ENCODE assay signal across 21 mouse cellular contexts in genomic region chr4:154916662-154917061, GRCm38 (mm10). TPM values are rescaled to one million over a fixed set of nuclear protein-coding genes. Genes with fewer than 3 reads are reported as not detected.
DNase-seq lines count a peak whose midpoint lies in the region; ATAC-seq and TF ChIP-seq lines count a peak whose summit lies in the region.
"Had no signal": no experiment of that assay in that cellular context is flagged by ENCODE, and none has a peak within 500 bp of the region (broad histone marks: within the 10 kb centered on the region; RNA-seq: fewer than 3 reads in every experiment).

No protein-coding gene starts in this region.

- TF ChIP-seq EP300 in CH12.LX (IDR thresholded peaks at IDR 0.05; ENCODE audit: low read length), result no peak

- H3K4me2 ChIP-seq in CH12.LX (ENCODE audit: insufficient read depth, low read depth, poor library complexity, severe bottlenecking), result no peak overlapping the region
- no peak overlapping the region for H3K4me2 ChIP-seq in liver, embryonic 12.5 days
- no peak overlapping the region for H3K4me2 ChIP-seq in liver, embryonic 16.5 days (ENCODE audit: low read depth, low read length)
- H3K4me2 ChIP-seq: forebrain, embryonic 13.5 days; heart, embryonic 12.5 days; hindbrain, embryonic 15.5 days had no signal

- H3K27ac ChIP-seq in CH12.LX (ENCODE audit: insufficient read depth, low read depth), result peak overlapping the region; percentile 63
- peak overlapping the region; percentile 96 for H3K27ac ChIP-seq in liver, embryonic 12.5 days
- H3K27ac ChIP-seq in liver, embryonic 16.5 days (ENCODE audit: low read length), result peak overlapping the region; percentile 97
- H3K27ac ChIP-seq: embryonic facial prominence, embryonic 10.5 days; forebrain, embryonic 13.5 days; hindbrain, embryonic 15.5 days had no signal

- no peak overlapping the region for H3K9ac ChIP-seq in CH12.LX (ENCODE audit: insufficient read depth, low read depth)
- no peak overlapping the region for H3K9ac ChIP-seq in liver, embryonic 12.5 days
- no peak overlapping the region for H3K9ac ChIP-seq in liver, embryonic 16.5 days (ENCODE audit: low read depth, low read length)
- H3K9ac ChIP-seq: forebrain, embryonic 13.5 days; forebrain, postnatal 0 days; heart, embryonic 12.5 days; hindbrain, embryonic 15.5 days had no signal

- ATAC-seq in liver, embryonic 12.5 days, result peak; percentile 28; the same call in 1 of the 2 replicates
- 0 out of 2 replicates have a peak, but pooled peaks have one; percentile 12 for ATAC-seq in liver, embryonic 16.5 days (ENCODE audit: low read depth)
- ATAC-seq in megakaryocyte-erythroid progenitor cell, adult 5-6 weeks (replicated peaks; ENCODE audit: low FRiP score, low TSS enrichment, poor library complexity, severe bottlenecking), result peak; percentile 28; the same call in 1 of the 2 replicates
- ATAC-seq: forebrain, embryonic 13.5 days; forebrain, postnatal 0 days had no signal

- in situ Hi-C loops in CH12.LX (cut with MboI; ENCODE audit: low pct_ligation_motif_present, low pct_unique_long_range_greater_than_20kb, low sequenced_read_pairs), result no loop called here

- dilution Hi-C loops in CH12.LX (cut with MboI; ENCODE audit: extremely low pct_ligation_motif_present, extremely low pct_unique_long_range_greater_than_20kb, low sequenced_read_pairs), result no loop called here

- TF ChIP-seq POLR2A in CH12.LX (IDR thresholded peaks at IDR 0.05; ENCODE audit: low read depth, low read length), result no peak

- 67% methylated on average over 4 of the region's 4 CpGs for WGBS in liver, embryonic 12.5 days (ENCODE audit: insufficient replicate concordance)
- WGBS in liver, embryonic 16.5 days (ENCODE audit: insufficient replicate concordance), result 49% methylated on average over 4 of the region's 4 CpGs

- no peak overlapping the region for H3K4me3 ChIP-seq in CH12.LX (replicated peaks in 1 of 3; ENCODE audit: low read depth in 2 of 3, low read length in 2 of 3, poor library complexity in 1 of 3)
- no peak overlapping the region for H3K4me3 ChIP-seq in liver, embryonic 12.5 days
- no peak overlapping the region for H3K4me3 ChIP-seq in liver, embryonic 16.5 days (ENCODE audit: low read depth, low read length)
- H3K4me3 ChIP-seq: embryonic facial prominence, embryonic 10.5 days; forebrain, embryonic 13.5 days; heart, embryonic 12.5 days; hindbrain, embryonic 15.5 days had no signal

- peaks cover 14% of the 10 kb centered on the region for H3K9me3 ChIP-seq in CH12.LX (replicated peaks; ENCODE audit: low read length)
- H3K9me3 ChIP-seq in liver, embryonic 12.5 days (replicated peaks), result 0 out of 2 replicates have a peak, but pooled peaks cover 4% of the 10 kb centered on the region
- no peaks in the 10 kb centered on the region for H3K9me3 ChIP-seq in liver, embryonic 16.5 days (replicated peaks; ENCODE audit: control insufficient read depth, low read length)
- H3K9me3 ChIP-seq: embryonic facial prominence, embryonic 10.5 days; forebrain, embryonic 13.5 days; heart, embryonic 12.5 days; hindbrain, embryonic 15.5 days had no signal

- H3K4me1 ChIP-seq in CH12.LX (ENCODE audit: control insufficient read depth in 1 of 2, insufficient read depth in 2 of 2), result peaks cover 38 to 54% of the 10 kb centered on the region in 2 experiments
- H3K4me1 ChIP-seq in liver, embryonic 12.5 days, result peaks cover 84% of the 10 kb centered on the region
- H3K4me1 ChIP-seq in liver, embryonic 16.5 days (ENCODE audit: control insufficient read depth, low read depth, low read length), result peaks cover 67% of the 10 kb centered on the region
- H3K4me1 ChIP-seq: embryonic facial prominence, embryonic 10.5 days; forebrain, embryonic 13.5 days; heart, embryonic 12.5 days; hindbrain, embryonic 15.5 days had no signal

- no peaks in the 10 kb centered on the region for H3K79me2 ChIP-seq in CH12.LX (replicated peaks; ENCODE audit: control insufficient read depth, extremely low read depth, insufficient read depth, poor library complexity, severe bottlenecking)

- intact Hi-C loops in gastrocnemius, postnatal 36 days (cut with DNase I), result no loop called here

- H3K27me3 ChIP-seq in CH12.LX (replicated peaks), result no peaks in the 10 kb centered on the region
- H3K27me3 ChIP-seq in liver, embryonic 12.5 days (replicated peaks), result no peaks in the 10 kb centered on the region
- no peaks in the 10 kb centered on the region for H3K27me3 ChIP-seq in liver, embryonic 16.5 days (ENCODE audit: control insufficient read depth, insufficient read depth, low read depth, low read length)
- H3K27me3 ChIP-seq: heart, embryonic 12.5 days; hindbrain, embryonic 15.5 days had no signal

- no peak for TF ChIP-seq RAD21 in CH12.LX (IDR thresholded peaks at IDR 0.05; ENCODE audit: low read depth, low read length)

- DNase-seq in CH12.LX (ENCODE audit: extremely low read depth), result no peak
- DNase-seq in testis, postnatal 10 days (ENCODE audit: low spot score), result no peak
- no peak for DNase-seq in gastrocnemius, postnatal 36 days
- DNase-seq in adrenal gland, postnatal 10 days, result no peak
- DNase-seq: adrenal gland, postnatal 14 days; cerebellum, adult 11-12 months; cerebellum, postnatal 10 days; forebrain, postnatal 0 days; gastrocnemius, postnatal 14 days; heart, postnatal 36 days had no signal

- no peak for TF ChIP-seq CTCF in CH12.LX (conservative IDR thresholded peaks at IDR 0.05 in 1 of 2, IDR thresholded peaks at IDR 0.05 in 1 of 2; ENCODE audit: low read depth in 2 of 2, low read length in 2 of 2)

- peaks cover 32 to 37% of the 10 kb centered on the region in 2 experiments for H3K36me3 ChIP-seq in CH12.LX (replicated peaks in 1 of 2; ENCODE audit: control insufficient read depth in 1 of 2, insufficient read depth in 1 of 2, low read length in 1 of 2)
- peaks cover 80% of the 10 kb centered on the region for H3K36me3 ChIP-seq in liver, embryonic 12.5 days
- H3K36me3 ChIP-seq in liver, embryonic 16.5 days (ENCODE audit: control insufficient read depth, insufficient read depth), result peaks cover 46% of the 10 kb centered on the region
- H3K36me3 ChIP-seq: embryonic facial prominence, embryonic 10.5 days; heart, embryonic 12.5 days; hindbrain, embryonic 15.5 days had no signal

RNA-seq across cellular contexts. Expression of gene Tnfrsf14, which starts 11.7 kb away (rescaled TPM):
- total RNA-seq in CH12.LX (2012; rRNA removed), result 68.3 and 109 TPM in 2 replicates
- total RNA-seq in CH12.LX (2014; rRNA removed), result 21.0 and 25.9 TPM in 2 replicates
- 19.8 and 20.0 TPM in 2 replicates for polyA plus RNA-seq in CH12.LX (2012; ENCODE audit: insufficient read length, low read depth)
- 62.9 and 65.0 TPM in 2 replicates for polyA plus RNA-seq in liver, embryonic 12.5 days (2016; fragmentation: Nextera tagmentation; extraction: Ambion mirVana)
- polyA plus RNA-seq in liver, embryonic 16.5 days (2015; fragmentation: Nextera tagmentation; extraction: Ambion mirVana), result 54.3 and 59.8 TPM in 2 replicates
- total RNA-seq in megakaryocyte-erythroid progenitor cell, adult 5-6 weeks (2014; fragmentation: Nextera tagmentation), result 133 and 270 TPM in 2 replicates
- 78.8 and 149 TPM in 2 replicates for total RNA-seq in megakaryocyte-erythroid progenitor cell, adult 5-6 weeks (2017)
- total RNA-seq in gastrocnemius, postnatal 36 days (2021), result 1 to 10 TPM; 1.4 to 1.6 TPM
- 10 to 100 TPM in 1 of 2 experiments, 1 to 10 TPM in 1; 8.1 to 12.7 TPM for total RNA-seq in adrenal gland, postnatal 10 days (2021)
- total RNA-seq: forebrain, postnatal 0 days had no signal
- polyA plus RNA-seq: forebrain, postnatal 0 days had no signal

RNA-seq across cellular contexts. Expression of gene Fam213b, which starts 17.7 kb away (rescaled TPM):
- total RNA-seq in CH12.LX (2012; rRNA removed), result 28.3 and 49.8 TPM in 2 replicates
- total RNA-seq in CH12.LX (2014; rRNA removed), result 6.1 and 7.5 TPM in 2 replicates
- polyA plus RNA-seq in CH12.LX (2012; ENCODE audit: insufficient read length, low read depth), result 5.5 and 7.0 TPM in 2 replicates
- 10.2 and 11.3 TPM in 2 replicates for polyA plus RNA-seq in liver, embryonic 12.5 days (2016; fragmentation: Nextera tagmentation; extraction: Ambion mirVana)
- 7.4 and 8.5 TPM in 2 replicates for polyA plus RNA-seq in liver, embryonic 16.5 days (2015; fragmentation: Nextera tagmentation; extraction: Ambion mirVana)
- total RNA-seq in megakaryocyte-erythroid progenitor cell, adult 5-6 weeks (2014; fragmentation: Nextera tagmentation), result 1.6 TPM in 1 of 2 replicates, not detected in the other
- total RNA-seq in megakaryocyte-erythroid progenitor cell, adult 5-6 weeks (2017), result 0.94 and 1.1 TPM in 2 replicates
- 100 to 1,000 TPM in 1 of 2 experiments, 10 to 100 TPM in 1; 89.1 to 111 TPM for total RNA-seq in gastrocnemius, postnatal 36 days (2021)
- 10 to 100 TPM; 37.8 to 44.3 TPM for total RNA-seq in adrenal gland, postnatal 10 days (2021)
- total RNA-seq: G1E had no signal
- polyA plus RNA-seq: G1E had no signal

RNA-seq across cellular contexts. Expression of gene Hes5, which starts 44.1 kb away (rescaled TPM):
- total RNA-seq in CH12.LX (2012; rRNA removed) (6.2 and 6.8 TPM in 2 replicates), CH12.LX (2014; rRNA removed) (2.1 and 2.7 TPM in 2 replicates)
- 1.5 and 1.7 TPM in 2 replicates for polyA plus RNA-seq in CH12.LX (2012; ENCODE audit: insufficient read length, low read depth)
- polyA plus RNA-seq in liver, embryonic 12.5 days (2016; fragmentation: Nextera tagmentation; extraction: Ambion mirVana), result 0.12 TPM in 1 of 2 replicates, not detected in the other
- 0.11 and 0.13 TPM in 2 replicates for polyA plus RNA-seq in liver, embryonic 16.5 days (2015; fragmentation: Nextera tagmentation; extraction: Ambion mirVana)
- not detected in 2 replicates for total RNA-seq in megakaryocyte-erythroid progenitor cell, adult 5-6 weeks (2014; fragmentation: Nextera tagmentation)
- total RNA-seq in megakaryocyte-erythroid progenitor cell, adult 5-6 weeks (2017), result not detected in 2 replicates
- total RNA-seq in gastrocnemius, postnatal 36 days (2021), result not detected
- under 1 TPM in 1 of 2 experiments, not detected in 1; 0.76 TPM for total RNA-seq in adrenal gland, postnatal 10 days (2021)
- total RNA-seq: adrenal gland, postnatal 14 days; G1E; gastrocnemius, adult 18-20 months; granulocyte monocyte progenitor cell, adult 5-6 weeks; heart, adult 8-10 months; heart, postnatal 36 days had no signal
- polyA plus RNA-seq: G1E had no signal

RNA-seq across cellular contexts. Expression of gene Pank4, which starts 47.3 kb away (rescaled TPM):
- total RNA-seq in CH12.LX (2012; rRNA removed), result 30.6 and 34.7 TPM in 2 replicates
- 27.6 and 28.1 TPM in 2 replicates for total RNA-seq in CH12.LX (2014; rRNA removed)
- 22.4 and 23.2 TPM in 2 replicates for polyA plus RNA-seq in CH12.LX (2012; ENCODE audit: insufficient read length, low read depth)
- 33.4 and 34.0 TPM in 2 replicates for polyA plus RNA-seq in liver, embryonic 12.5 days (2016; fragmentation: Nextera tagmentation; extraction: Ambion mirVana)
- 20.7 and 23.3 TPM in 2 replicates for polyA plus RNA-seq in liver, embryonic 16.5 days (2015; fragmentation: Nextera tagmentation; extraction: Ambion mirVana)
- 71.5 and 97.3 TPM in 2 replicates for total RNA-seq in megakaryocyte-erythroid progenitor cell, adult 5-6 weeks (2014; fragmentation: Nextera tagmentation)
- total RNA-seq in megakaryocyte-erythroid progenitor cell, adult 5-6 weeks (2017), result 34.6 and 35.9 TPM in 2 replicates
- 10 to 100 TPM; 30.5 to 33.2 TPM for total RNA-seq in gastrocnemius, postnatal 36 days (2021)
- 10 to 100 TPM; 23.1 to 35.2 TPM for total RNA-seq in adrenal gland, postnatal 10 days (2021)

RNA-seq across cellular contexts. Expression of gene Mmel1, which starts 47.3 kb away (rescaled TPM):
- total RNA-seq in CH12.LX (2012; rRNA removed) (2.0 and 3.9 TPM in 2 replicates), CH12.LX (2014; rRNA removed) (2.0 and 2.2 TPM in 2 replicates)
- 0.70 and 0.71 TPM in 2 replicates for polyA plus RNA-seq in CH12.LX (2012; ENCODE audit: insufficient read length, low read depth)
- polyA plus RNA-seq in liver, embryonic 12.5 days (2016; fragmentation: Nextera tagmentation; extraction: Ambion mirVana), result 1.7 and 2.5 TPM in 2 replicates
- polyA plus RNA-seq in liver, embryonic 16.5 days (2015; fragmentation: Nextera tagmentation; extraction: Ambion mirVana), result 2.4 and 2.7 TPM in 2 replicates
- 5.5 TPM in 1 of 2 replicates, not detected in the other for total RNA-seq in megakaryocyte-erythroid progenitor cell, adult 5-6 weeks (2014; fragmentation: Nextera tagmentation)
- total RNA-seq in megakaryocyte-erythroid progenitor cell, adult 5-6 weeks (2017), result 0.46 and 0.94 TPM in 2 replicates
- under 1 TPM in 1 of 2 experiments, not detected in 1; 0.20 TPM for total RNA-seq in gastrocnemius, postnatal 36 days (2021)
- under 1 TPM; 0.24 to 0.45 TPM for total RNA-seq in adrenal gland, postnatal 10 days (2021)
- total RNA-seq: gastrocnemius, adult 18-20 months; granulocyte monocyte progenitor cell, adult 5-6 weeks had no signal
